Mouse (Mus musculus): Measurements from ENCODE around the gene Tab2.

The Tab2 gene

DNA sequence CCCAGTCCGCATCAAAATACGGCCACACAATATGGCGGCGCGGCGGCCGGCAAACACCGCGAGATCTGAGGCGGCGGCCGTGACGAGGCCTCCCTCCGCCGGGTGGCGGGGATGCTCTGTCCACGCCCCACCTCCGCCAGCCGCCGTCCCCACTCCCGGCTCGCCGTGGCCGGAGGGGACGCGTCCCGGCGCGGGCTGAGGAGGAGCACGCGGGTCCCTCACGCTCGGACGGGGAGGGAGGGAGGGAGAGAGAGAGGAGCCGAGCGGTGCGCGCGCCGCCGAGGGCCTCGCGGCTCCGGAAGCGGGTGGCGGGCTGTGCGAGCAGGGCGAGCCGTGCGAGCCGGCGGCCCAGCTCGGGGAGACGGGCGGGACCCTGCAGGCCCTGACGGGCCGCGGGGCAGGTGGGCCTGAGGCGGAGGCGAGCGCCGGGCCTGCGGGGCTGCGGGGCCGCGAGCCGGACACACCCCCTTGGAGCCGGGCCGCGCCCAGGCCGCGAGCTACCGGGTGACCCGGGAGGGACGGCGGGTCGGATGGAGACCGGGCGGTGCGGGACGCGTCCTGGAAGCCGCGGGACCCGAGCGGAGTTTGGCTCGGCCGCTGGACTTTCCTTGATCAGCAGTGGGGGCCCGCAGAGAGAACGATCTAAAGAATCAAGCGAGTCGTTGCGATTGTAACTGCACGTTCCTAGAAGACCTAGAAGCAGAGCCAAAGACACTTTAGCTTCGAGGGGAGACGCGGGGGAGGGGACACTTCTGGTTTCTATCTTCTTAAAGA, at the start of gene Tab2:
Gene Tab2 (minus strand): TSS at position 3 of the 774 bp plus-strand sequence.
- TF ChIP-seq GATA4 (IDR thresholded peaks at IDR 0.05; ENCODE audit: insufficient replicate concordance, low read length) = no peak

- TF ChIP-seq GATA4 (IDR thresholded peaks at IDR 0.05; ENCODE audit: insufficient replicate concordance, low read length) = no peak
Observed at GRCm38 (mm10) chr10:7992258-7992919, 36.4 kb upstream of the Tab2 start.

DNA sequence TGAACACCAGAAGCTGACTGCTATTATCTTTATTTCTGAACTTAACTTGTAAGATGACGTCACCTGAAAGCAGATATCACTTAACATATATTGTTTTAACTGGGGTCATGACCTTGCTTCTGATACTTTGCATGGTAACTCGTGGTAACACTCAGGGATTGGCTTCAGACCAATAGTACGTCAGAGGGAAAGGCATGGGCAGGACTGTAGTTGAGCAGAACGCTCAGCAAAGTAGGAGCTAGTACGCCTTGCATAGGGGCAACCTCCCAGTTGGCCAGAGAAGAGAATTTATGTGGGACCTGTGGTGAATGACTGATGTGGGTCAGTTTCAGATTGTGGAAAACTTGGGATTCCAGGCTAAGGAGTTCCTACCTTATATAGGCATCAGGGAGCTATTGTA, 35.6 kb upstream of the Tab2 start:
- no peak for TF ChIP-seq GATA4 (IDR thresholded peaks at IDR 0.05; ENCODE audit: insufficient replicate concordance, low read length)

GRCm38 (mm10) chr10:7987521-7987920, 31.5 kb upstream of the Tab2 start:
- TF ChIP-seq GATA4 (IDR thresholded peaks at IDR 0.05; ENCODE audit: insufficient replicate concordance, low read length) = no peak

DNA sequence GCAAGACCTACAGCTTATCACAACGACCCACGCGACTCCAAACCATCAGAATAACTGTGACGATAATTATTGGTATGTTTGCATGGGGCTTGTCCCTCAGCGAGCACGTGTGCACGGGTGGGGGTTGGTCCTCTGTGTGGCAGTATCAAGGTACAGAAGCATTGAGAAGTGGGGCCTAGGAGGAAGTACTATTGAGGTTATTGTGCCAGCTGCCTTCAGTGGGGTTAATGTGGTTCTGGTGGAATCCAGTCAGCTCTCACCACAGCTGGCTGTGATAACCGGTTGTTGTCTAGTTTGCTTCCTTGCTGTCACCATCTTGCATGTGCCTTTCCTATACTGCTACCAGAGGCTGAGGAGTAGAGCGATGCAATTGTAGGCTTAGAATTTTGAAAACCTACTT, 20.4 kb upstream of the Tab2 start:
- no peak for TF ChIP-seq GATA4 (IDR thresholded peaks at IDR 0.05; ENCODE audit: insufficient replicate concordance, low read length)

DNA sequence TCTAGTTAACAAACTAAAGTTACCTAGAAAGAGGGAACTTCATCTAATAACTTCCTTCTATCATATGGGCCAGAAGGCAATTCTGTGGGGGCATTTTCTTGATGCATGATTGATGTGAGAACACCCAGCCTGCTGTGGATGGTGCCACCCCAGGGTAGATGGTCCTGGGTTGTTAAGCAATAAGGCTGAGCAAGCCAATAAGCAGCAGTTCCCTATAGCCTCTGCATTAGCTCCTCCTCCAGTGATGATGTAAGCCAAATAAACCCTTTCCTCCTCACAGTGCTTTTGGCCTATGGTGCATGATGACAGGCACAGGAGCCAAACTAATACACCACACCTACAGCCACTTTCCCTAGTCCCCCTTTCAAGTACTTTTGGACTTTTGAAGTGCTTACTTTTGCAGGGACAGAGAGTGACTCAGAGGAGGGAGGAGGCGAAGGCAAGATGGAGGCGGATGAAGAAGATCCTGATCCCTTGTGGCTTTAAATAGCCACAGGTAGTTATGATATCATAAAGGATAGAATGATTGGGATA, 12.8 kb upstream of the Tab2 start:
- no peak for TF ChIP-seq GATA4 (IDR thresholded peaks at IDR 0.05; ENCODE audit: insufficient replicate concordance, low read length)

DNA sequence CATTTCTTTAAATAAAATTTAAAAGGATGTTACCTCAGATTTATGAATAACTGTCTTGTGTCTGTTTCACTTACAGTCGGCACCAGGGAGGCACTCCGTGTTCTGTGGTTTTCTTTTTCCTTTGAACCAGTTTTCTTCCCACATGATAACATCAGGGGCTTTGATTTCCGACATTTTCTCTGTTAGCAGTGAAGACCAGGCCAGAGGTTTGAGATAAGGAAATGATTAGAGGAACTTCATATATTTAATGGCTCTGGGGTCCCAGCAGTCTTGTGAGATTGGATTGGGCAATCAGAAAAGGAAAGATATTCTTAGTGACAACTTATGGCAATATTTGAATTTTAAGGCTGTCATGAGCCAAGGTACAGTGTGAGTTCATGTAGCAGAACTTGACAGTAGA, 11.1 kb upstream of the Tab2 start:
- TF ChIP-seq GATA4 (IDR thresholded peaks at IDR 0.05; ENCODE audit: insufficient replicate concordance, low read length) = no peak

DNA sequence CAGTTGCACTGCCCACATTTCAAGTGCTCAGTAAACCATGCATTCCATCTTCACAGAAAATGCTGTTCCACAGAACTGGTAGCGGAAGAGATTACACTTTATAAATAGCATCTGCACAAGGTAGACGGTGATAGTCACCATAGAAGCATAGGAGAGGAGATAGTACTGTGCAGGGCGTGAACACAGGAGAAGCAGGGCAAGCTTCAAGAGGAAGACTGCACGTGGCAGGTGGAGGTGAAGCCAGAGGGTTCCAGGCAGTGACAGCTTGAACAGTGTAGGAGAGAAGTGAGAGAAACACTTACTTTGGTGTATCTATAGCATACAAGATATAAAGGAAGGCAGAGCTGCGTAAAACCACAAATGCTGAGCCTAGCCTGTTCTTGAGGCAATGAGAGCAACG, 3.0 kb upstream of the Tab2 start:
- no peak for TF ChIP-seq GATA4 (IDR thresholded peaks at IDR 0.05; ENCODE audit: insufficient replicate concordance, low read length)

- TF ChIP-seq GATA4 (IDR thresholded peaks at IDR 0.05; ENCODE audit: insufficient replicate concordance, low read length) = no peak
Observed at GRCm38 (mm10) chr10:7955634-7956121, 352 bp downstream of the Tab2 start.

GRCm38 (mm10) chr10:7954989-7955633, 919 bp downstream of the Tab2 start:
- TF ChIP-seq GATA4 (IDR thresholded peaks at IDR 0.05; ENCODE audit: insufficient replicate concordance, low read length) = no peak

DNA sequence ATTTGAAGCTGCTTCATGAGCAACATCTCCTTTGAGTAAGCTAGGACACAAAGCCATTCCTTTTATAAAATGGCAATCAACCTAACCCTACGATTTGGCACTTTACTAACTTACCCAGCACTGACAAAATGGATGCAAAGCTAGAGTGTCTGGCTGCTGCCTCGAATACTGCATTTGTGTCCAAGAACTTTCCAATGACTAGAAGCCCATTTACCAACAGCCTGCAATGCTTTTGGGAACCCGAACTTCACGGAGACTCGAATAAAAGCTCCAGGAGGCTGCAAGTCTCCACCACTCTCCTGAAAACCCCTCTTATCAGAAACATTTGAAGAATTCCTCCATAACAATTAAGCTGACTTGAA, 1.4 kb downstream of the Tab2 start:
- TF ChIP-seq GATA4 (IDR thresholded peaks at IDR 0.05; ENCODE audit: insufficient replicate concordance, low read length) = no peak

- no peak for TF ChIP-seq GATA4 (IDR thresholded peaks at IDR 0.05; ENCODE audit: insufficient replicate concordance, low read length)
Observed at GRCm38 (mm10) chr10:7943006-7943405, 13.0 kb downstream of the Tab2 start.

GRCm38 (mm10) chr10:7936556-7937192, 19.4 kb downstream of the Tab2 start:
- TF ChIP-seq GATA4 (IDR thresholded peaks at IDR 0.05; ENCODE audit: insufficient replicate concordance, low read length) = no peak

- no peak for TF ChIP-seq GATA4 (IDR thresholded peaks at IDR 0.05; ENCODE audit: insufficient replicate concordance, low read length)
Observed at GRCm38 (mm10) chr10:7932958-7933357, 23.1 kb downstream of the Tab2 start.

DNA sequence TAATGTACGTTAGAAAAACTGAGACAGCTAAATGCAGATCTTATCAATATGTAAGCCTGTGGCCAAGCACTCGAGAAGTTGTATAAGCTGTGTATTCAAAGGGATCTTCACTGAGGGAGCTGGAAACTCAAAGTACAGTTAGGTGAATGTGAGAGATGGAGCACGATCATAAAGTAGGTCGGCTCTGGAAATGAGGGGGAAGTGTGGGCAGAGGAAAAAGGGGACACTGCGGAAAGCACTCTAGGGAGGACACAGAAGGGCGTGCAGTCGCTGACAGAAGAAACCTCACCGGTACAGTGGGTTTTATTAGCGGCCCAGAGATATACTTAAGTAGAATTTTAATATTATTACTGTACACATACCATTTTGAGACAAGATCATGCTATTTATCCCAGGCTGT, 27.0 kb downstream of the Tab2 start:
- no peak for TF ChIP-seq GATA4 (IDR thresholded peaks at IDR 0.05; ENCODE audit: insufficient replicate concordance, low read length)

Measured in liver, adult (tissue).